Mouse (Mus musculus) cortical plate, adult 2 months (tissue): Measurements from ENCODE around the gene Parva.

Experiments
- CTCF ChIP-seq: fragments of 200-500 bp; IDR thresholded peaks from 2 replicates; pipeline ENCODE4 v1.5.1; 2011; ENCODE audit warnings: mild to moderate bottlenecking, control low read depth, low read length; ENCODE audit not compliant: insufficient read depth; ENCODE audit errors: extremely low read depth
- POLR2A ChIP-seq: fragments of 200-500 bp; IDR thresholded peaks from 2 replicates; pipeline ENCODE4 v1.6.1; 2011; ENCODE audit warnings: mild to moderate bottlenecking, low read length, control low read depth; ENCODE audit not compliant: insufficient read depth; ENCODE audit errors: extremely low read depth

- TF ChIP-seq CTCF (no peak), POLR2A (no peak)
These were observed 87.4 kb downstream of the Parva start for GRCm38 (mm10) chr7:112514636-112515193.
